Mouse (Mus musculus): ENCODE measurements around the gene Amigo1.
A peak's percentile ranks its signal among the peaks of the same experiment; 100 is the strongest.

Gene Amigo1

GRCm38 (mm10) chr3:108184742-108185141 is 1.4 kb upstream of the Amigo1 start:
- DNase-seq (ENCODE audit: low spot score), result no peak

- no peak for DNase-seq (ENCODE audit: low spot score)
Measured at GRCm38 (mm10) chr3:108185460-108186097, 556 bp upstream of the Amigo1 start.

DNA sequence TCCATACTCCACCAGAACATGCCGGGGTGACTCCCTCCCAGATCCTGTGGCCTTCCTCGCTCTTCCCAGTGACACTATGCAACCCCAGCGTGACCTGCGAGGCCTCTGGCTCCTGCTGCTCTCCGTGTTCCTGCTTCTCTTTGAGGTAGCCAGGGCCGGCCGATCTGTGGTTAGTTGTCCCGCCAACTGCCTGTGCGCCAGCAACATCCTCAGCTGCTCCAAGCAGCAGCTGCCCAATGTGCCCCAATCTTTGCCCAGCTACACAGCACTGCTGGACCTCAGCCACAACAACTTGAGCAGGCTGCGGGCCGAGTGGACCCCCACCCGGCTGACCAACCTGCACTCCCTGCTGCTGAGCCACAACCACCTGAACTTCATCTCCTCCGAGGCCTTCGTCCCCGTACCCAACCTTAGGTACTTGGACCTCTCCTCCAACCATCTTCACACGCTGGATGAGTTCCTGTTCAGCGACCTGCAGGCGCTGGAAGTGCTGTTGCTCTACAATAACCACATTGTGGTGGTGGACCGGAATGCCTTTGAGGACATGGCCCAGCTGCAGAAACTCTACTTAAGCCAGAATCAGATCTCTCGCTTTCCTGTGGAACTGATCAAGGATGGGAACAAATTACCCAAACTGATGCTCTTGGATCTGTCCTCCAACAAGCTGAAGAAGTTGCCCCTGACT is 1.1 kb downstream of the Amigo1 start:
- DNase-seq (ENCODE audit: low spot score), result no peak

- no peak for DNase-seq (ENCODE audit: low spot score)
Measured at GRCm38 (mm10) chr3:108188716-108189490, 2.8 kb downstream of the Amigo1 start.

DNA sequence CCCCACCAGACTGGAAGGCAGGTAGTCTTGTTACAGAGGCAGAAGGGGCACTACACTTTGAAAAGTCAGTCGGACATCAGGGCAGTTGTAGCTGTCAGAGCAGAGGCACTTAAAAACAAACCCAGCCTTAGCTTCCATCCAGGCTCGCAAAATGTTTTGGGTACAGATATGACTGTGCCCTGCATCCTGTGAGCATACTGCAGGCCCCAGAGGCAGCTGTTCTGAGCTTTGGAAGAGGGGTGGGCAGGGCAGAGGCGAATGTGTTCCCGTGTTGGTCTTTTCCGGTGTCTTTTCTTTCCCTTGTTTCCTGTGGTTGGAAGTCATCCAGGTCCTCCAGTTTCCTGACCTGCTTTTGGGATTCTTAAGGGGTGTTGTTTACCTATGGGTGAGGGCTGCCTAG is 3.8 kb downstream of the Amigo1 start:
- DNase-seq (ENCODE audit: low spot score), result no peak

- DNase-seq (ENCODE audit: low spot score), result no peak
Measured at GRCm38 (mm10) chr3:108193686-108194085, 7.6 kb downstream of the Amigo1 start.

GRCm38 (mm10) chr3:108195287-108195686 is 9.2 kb downstream of the Amigo1 start:
- no peak for DNase-seq (ENCODE audit: low spot score)

DNA sequence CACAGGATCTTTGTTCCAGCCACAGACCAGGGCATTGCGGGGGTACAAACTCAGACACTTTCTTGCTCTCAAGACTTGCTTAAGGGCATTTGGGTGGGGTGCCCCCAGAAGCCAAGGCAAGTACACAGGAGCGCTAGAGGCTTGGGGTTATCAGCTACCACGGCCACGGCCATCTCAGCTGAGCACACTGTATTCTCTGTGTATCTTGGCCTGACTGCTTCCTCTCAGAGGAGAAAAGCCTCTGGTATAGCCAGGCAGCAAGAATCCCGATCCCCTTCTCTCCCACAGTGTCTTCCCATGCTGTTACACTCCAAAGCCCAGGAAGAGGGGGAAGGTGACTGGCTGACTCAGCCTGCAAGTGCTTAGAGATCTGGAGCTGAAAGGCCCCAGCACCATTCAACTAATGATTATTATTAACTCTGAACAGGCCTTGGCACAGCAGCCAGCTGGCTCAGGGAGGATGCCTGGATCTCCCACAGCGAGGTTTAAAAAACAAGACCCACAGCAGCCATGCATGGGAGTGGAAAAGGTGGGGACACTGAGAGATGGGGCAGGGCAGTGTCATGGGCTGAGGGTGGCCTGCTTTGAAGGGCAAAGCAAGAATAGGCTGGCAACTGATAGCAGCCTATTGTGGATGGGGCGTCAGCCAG is 9.9 kb downstream of the Amigo1 start:
- DNase-seq (ENCODE audit: low spot score), result no peak

DNA sequence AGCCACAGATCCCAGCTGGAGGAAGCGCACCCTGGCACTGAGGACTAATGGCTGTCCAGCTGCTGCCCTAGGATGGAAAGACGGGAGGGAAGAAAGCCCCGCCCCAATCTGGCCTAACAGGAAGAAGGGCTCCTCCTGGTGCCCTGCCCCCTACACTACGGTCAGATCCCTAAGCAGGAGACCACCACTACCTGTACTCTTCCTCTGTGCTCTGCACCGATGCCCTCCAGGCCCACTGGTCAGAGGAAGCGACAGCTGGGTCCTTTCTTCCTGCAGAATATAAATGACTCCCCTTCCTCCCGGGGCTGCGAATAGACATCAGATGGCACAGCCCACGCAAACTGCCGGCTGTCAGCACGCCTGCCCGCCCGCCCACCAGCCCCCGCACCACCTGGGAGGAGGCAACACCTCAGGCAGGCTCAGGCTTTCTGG is 10.9 kb downstream of the Amigo1 start:
- DNase-seq (ENCODE audit: low spot score), result peak; percentile 42

- DNase-seq (ENCODE audit: low spot score), result no peak
Measured at GRCm38 (mm10) chr3:108199231-108199630, 13.1 kb downstream of the Amigo1 start.

DNA sequence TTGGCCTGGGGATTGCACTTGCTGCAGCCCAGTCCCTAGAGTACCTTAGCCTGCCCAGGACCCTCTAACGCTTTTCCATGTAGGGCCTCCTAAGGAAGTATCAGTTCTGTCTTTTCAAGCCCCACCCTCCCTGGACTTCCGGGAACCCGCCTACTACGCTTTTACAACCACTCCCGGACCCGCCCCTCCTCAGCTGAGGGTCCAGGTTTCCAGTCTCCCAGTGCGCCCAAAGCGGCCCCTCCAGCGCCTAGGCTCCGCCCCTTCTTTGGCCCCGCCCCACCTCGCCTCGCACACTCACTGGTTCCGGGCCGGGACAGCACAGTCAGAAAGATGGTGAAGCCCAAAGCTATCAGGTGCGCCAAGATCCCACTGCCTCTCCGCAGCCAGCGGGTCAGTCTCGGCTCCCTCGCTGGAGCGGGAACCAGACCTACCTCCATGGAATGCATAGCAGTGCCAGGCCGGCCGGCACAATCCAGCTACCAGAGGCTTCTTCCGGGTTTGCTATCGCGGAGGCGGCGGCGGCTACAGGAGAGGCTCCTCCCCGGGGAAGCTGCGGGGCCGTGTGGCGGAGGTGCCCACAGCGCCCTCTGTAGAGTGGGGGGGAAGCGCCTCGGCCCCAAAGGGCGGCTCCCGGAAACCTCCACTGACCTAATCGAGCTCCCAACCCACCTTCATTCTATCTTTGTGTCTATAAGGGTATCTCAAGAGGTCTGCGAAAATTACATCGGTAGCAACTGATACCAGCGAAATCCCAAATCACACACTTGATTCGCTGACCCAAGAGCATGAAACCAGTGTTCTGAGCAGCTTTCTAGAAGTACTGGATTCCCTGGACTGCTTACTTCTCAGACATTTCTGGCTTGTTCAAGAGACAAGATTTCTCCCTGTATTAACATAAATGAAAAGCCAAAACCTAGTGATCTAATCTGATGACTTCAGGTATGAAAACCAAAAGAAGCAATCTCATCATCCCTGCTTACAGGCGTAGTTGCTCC is 14.5 kb downstream of the Amigo1 start, which contains the start of gene Cyb561d1:
Cyb561d1 (minus strand) TSS at position 884 of the 995 bp plus-strand sequence.
- peak; percentile 96 for DNase-seq (ENCODE audit: low spot score)

GRCm38 (mm10) chr3:108202506-108202905 is 16.4 kb downstream of the Amigo1 start:
- no peak for DNase-seq (ENCODE audit: low spot score)

DNA sequence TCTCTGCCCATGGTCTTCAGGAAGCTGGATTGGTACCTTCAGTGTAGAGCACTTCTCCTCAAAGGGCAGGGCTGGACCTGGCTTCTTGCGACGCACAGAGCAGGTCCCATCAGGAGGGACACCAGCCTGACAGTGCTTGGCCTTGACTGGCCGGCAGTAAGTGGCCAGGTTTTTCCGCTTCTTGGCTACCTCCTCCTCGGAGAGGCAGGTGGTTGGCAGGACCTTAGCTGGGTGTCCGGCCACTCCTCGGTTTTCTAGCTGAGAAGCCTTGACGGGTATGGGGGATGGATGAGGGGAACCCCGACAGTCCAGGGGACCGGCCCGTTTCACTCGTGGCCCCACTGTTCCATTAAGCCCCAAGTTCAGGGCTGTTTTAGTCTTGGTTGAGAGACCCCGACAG is 17.1 kb downstream of the Amigo1 start:
- no peak for DNase-seq (ENCODE audit: low spot score)

GRCm38 (mm10) chr3:108203621-108204325 is 17.6 kb downstream of the Amigo1 start:
- DNase-seq (ENCODE audit: low spot score), result peak; percentile 75

GRCm38 (mm10) chr3:108204470-108204869 is 18.3 kb downstream of the Amigo1 start:
- no peak for DNase-seq (ENCODE audit: low spot score)

- DNase-seq (ENCODE audit: low spot score), result no peak
Measured at GRCm38 (mm10) chr3:108205601-108206000, 19.5 kb downstream of the Amigo1 start.

DNA sequence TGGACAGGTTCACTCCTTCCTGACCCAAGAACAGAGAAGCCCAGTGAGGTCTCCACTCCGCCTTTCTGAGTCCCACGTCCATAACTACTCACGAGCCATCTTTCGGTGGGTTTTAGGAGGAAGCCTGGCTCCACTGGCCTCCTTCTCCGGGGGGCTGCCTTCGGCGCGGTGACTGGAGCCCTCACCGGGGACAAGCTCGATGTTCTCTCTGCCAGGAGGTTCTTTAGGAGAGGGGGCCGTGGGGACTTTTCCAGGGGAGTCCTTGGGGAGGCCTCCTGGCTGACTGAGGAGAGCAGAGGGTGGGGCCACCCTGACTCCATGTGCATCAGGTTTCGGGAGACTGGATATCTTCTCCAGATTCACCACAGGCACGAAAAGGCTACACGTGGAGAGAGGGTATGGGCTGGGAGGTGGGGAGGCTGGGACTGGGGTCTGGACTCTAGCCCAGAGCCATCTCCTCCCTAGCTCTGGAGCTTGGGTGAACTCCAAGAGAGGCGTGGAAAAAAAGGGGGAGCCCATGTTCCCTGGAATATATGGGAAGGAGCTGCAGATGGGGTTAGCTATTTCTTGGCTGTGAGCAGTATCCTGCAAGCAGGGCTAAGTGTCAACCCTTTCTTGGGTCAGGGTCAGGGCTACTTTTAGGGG is 20.7 kb downstream of the Amigo1 start:
- DNase-seq (ENCODE audit: low spot score), result no peak

DNA sequence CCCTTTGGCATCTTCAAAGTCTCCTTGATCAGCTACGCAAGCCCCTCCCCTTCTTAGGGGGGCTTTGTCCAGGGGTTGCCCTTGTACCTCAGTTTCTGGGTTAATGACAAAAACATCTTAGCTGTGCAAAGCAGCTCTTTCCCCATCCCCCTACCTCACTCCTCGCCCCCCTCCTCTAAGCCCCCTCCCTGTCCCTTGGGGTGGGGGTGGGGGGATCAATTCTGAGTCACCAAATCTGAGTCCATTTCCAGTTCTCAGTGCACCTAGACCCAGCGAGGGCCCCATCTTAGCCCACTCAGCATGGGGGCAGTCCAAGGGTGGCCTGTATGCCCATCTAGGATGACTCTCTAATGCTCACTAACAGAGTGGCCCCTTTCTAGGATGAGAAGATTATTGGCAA is 22.9 kb downstream of the Amigo1 start:
- DNase-seq (ENCODE audit: low spot score), result no peak

DNA sequence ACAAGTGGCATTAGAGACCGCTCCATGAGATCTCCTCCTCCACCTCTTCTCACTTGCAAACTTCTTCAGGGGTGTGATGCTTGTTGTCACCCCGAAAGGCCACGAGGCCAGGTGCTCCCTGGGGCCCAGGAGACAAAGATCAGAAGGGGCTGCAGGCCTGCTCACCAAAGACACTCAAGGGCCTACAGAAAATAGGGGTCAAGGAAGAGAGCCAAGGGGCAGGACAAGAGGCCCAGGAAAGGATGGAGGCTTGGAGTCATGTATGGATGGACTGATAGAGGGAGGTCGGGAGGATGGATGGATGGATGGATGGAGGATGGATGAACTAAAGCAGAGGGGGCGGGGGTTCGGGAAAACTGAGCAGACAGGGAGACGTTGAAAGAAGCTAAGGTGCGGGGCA is 23.4 kb downstream of the Amigo1 start:
- no peak for DNase-seq (ENCODE audit: low spot score)
